Mouse (Mus musculus): ENCODE data around the gene Pip4k2b.

DNA sequence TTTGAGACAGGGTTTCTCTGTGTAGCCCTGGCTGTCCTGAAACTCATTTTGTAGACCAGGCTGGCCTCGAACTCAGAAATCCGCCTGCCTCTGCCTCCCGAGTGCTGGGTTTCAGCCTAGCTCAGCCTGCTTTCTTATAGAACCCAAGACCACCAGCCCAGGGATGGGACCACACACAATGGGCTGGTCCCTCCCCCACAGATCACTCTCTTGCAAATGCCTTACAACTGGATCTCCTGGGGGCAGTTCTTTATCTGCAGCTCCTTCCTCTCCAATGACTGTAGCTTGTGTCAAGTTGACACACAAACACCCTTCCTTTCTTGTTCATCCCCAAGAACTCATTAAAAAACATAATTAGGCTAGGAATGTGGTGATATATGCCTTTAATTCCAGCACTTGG lies 43.5 kb upstream of the Pip4k2b start:
- no peak for TF ChIP-seq NELFE (IDR thresholded peaks at IDR 0.05; ENCODE audit: low read depth, low read length)
- TF ChIP-seq ZKSCAN1 (IDR thresholded peaks at IDR 0.05; ENCODE audit: borderline replicate concordance, low read depth, low read length) = no peak
- TF ChIP-seq CTCF (conservative IDR thresholded peaks at IDR 0.05 in 1 of 2, IDR thresholded peaks at IDR 0.05 in 1 of 2; ENCODE audit: low read depth in 2 of 2, low read length in 2 of 2) = no peak
